Mouse (Mus musculus) bone marrow macrophage, adult 2 months (primary cell): ENCODE results near the gene Rras.

Experiments used
- CTCF ChIP-seq: IDR thresholded peaks from 2 replicates; pipeline ENCODE4 v1.5.1; 2012; ENCODE audit warnings: low read depth, mild to moderate bottlenecking, low read length, moderate library complexity
- POLR2A ChIP-seq: IDR thresholded peaks from 2 replicates; pipeline ENCODE4 v1.6.1; 2012; ENCODE audit warnings: mild to moderate bottlenecking, low read depth, low read length, borderline replicate concordance

- TF ChIP-seq POLR2A = no peak
- no peak for TF ChIP-seq CTCF
Observed at GRCm38 (mm10) chr7:45056329-45056971, 38.7 kb downstream of the Rras start.
